Mouse (Mus musculus) 3134 (cell line): Measurements from ENCODE around the gene Sars.

ENCODE experiments used
- DNase-seq: peaks from one replicate; pipeline ENCODE4 v3.0.0-alpha.2; 2011; ENCODE audit warnings: low spot score; ENCODE audit not compliant: insufficient read length; ENCODE audit errors: extremely low read depth

Sars gene

DNA sequence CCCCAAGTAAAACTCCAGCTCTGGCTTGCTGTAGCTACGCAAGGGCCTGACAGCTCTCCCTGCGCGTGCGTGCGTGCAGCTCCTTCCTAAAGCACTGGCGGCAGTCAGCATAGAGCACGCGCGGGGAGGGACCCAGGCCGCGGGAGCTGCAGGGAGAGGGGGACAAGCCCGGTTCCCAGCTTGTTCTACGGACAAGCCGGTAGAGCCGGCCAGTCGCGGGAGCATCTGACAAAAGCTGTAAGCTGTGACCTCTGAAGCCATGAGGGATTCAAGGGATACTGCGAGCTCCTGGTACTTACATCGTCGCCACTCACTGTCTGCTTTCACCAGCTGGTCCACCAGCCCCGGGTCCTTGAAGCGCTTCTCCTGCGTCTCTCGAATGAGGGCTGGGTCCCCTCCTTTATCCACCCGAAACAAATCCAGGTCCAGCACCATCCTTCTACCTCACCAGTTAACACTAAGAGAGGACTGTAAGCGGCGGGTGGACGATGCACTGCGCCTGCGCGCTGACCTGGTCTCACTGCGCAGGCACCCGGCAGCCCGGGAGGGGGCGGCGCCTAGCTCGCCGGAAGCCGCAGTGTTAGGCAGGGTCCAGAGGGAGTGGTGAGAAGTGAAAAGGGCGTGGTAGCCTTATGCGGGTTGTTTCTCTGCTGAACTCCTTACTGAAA, at the start of gene Sars:
TSS of gene Sars (minus strand) at position 512 of the 668 bp plus-strand sequence.
- peak; percentile 95 for DNase-seq

DNA sequence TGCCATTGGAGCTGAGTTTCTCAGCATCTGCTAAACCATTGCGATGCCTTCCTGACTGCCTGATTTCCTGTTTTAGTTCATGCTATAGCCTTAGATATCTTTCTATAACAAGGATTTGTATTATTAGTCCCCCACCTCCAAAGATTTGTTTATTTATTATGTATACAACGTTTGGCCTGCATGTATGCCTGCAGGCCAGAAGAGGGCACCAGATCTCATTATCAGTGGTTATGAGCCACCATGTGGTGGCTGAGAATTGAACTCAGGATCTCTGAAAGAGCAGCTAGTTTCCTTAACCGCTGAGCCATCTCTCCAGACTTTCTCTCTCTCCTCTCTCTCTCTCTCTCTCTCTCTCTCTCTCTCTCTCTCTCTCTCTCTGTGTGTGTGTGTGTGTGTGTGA, 45.0 kb upstream of the Sars start:
- no peak for DNase-seq

DNA sequence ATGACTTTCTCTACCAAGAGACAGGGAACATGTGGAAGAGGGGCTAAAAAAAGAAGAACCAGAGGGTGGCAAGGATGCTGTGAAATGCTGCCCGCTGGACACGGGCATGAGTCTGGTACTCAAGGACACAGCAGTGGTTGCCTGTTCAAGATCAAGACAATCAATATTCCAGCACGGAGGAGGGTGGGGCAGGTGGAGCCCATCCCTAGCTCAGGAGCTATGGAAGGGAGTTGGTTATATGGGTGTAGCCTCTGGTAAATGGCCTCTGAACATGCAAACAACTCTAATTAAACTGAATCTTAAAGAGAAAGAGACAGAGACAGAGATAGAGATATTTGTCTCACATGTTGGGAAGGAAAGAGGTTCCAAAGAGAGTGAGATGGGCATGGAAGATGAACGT, 39.7 kb upstream of the Sars start:
- no peak for DNase-seq

DNA sequence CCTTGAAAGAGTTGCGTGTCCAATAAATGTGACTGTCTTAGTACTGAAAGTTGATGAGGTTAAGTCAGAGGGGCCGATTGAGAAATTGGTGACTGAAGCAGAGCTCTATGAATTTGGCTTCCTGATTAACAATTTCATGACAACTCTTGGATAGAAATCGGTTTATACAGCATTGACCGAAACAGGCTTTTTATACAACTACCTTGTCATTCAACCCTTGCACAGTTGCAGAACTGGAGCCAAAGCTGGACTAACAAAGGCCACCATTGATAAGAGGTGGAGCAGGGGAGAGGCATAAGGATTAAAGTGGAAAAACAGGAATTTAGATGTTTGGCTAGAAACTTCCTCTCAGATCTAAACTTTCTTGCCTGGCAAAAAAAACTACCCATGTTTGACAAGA, 33.8 kb upstream of the Sars start:
- DNase-seq: no peak

DNA sequence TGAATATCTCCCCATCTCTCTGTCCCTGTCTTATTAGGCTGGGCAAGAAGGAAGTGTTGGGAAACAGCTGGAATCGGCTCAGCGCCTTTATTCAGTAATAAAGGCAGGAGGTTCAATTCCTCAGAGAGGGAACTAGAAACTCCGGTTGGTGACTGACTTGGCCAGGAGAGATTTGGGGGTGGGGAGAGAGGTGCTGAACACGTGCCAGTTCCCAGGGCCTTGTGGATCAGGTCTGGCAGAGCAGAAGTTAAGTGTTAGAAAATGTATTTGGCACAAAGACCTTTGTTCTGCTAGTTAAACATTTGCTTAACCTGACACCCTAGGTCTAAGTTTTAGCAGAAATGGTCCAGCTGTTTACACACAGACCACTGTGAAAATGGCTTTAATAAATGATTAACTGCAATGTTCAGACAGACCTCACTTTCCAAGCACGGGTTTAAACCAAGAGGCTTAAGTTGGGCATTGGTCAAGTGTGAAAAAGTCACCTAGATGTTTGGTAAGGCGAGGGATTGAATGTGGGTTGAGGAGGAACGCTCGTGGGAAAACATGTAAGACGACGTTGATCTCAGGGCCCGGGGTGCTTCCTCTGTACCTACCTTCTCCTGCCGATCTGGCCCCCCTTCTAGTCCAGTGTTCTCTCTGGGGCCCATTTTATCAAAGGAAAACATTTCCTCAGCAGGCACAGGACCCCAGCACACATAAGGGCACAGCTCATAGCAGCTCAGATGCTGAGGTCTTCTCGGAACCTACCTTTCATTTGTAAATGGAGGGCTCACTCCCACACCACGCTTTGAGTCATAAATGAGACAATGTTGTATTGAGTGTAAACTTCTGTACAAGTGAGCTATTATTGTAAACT, 32.0 kb upstream of the Sars start:
- no peak for DNase-seq

DNA sequence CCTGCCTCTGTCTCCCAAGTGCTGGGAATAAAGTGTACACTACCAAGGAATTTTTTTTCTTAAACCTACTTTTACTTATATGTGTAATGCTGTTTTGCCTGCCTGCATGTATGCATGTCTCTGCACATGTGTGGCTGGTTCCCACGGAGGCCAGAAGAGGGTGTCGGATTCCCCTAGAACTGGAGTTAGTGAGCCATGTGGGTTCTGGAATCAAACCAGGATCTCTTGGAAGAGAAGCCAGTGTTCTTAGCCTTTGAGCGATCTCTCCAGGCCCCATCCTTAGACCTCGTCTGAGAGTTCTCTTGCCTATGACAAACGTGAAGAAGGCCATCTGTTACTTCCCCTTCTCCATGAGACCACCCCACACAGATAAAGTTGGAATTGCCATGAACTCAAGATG, 30.5 kb upstream of the Sars start:
- no peak for DNase-seq

DNA sequence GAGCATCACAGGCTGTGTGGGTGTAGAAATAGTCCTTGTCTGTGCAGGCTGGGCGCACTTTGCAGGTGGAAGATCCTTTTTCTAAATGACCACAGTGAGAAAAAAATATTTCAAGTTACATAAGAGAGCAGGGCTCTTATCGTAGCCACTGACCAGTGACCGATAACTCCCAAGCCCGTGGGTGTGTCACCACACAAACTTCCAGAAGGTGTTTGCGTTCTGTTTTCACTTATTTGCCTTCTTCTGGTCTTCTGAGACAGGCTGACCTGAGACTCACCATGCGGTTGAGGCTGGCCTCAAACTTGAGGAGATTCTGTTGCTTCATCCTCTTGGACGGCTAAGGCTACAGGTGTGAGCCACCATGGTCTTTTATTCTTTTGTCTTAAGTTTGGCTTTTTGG, 30.0 kb upstream of the Sars start:
- no peak for DNase-seq

DNA sequence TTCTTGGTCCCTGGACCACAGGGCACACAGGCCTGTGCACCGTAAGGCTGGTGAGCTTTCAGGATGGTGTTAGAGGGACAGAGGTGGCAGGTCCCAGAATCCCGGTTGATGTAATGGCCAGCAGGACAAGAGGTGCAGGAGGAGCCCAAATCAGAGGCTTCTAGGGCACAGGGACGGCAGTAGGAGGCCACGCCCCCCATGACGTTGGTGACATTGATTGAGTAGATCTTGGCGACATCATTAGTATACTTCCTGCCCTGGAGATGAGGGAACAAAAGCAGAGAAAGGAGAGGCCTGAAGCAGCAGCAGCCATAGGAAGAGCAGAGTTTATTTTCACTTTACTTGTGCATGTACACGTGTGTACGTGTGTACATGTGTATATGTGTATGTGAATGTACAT, 22.8 kb upstream of the Sars start:
- DNase-seq: peak; percentile 30

DNA sequence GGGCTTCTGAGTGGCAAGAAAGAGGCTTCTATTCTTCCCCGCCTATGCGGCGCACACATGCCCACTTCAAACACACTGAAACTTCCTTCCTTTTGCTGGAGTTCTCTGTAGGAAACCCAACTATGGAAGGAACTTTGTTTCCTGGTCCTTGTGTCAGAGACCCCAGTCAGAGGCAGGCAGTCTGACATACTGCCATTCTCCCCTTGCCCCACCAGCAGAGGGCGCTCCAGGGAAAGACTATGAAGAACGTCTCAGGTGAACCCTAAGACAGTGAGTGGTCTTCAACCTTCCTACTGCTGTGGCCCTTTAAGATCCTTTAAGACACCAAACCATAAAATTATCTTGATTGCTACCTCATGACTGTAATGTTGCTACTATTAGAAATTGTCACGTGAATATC, 21.4 kb upstream of the Sars start:
- no peak for DNase-seq

DNA sequence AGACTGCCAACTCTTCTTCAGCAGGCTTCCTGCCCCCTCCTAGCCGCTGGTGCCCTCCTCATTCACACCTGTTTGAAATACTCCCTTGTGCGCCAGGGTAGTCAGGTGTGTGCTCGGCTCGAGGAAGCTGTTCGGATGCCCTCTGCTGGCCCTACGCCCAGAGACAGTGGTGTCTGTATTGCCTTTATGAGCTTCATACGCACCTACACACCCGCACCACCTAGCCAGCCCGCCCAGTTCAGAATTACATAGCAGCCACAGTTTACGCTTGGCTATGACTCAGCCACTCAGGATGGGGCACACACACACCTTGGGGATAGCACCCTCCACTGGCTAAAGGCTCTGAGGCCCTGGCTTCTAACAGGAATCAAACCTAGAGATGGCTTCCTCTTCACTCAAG, 13.9 kb upstream of the Sars start:
- DNase-seq: no peak

DNA sequence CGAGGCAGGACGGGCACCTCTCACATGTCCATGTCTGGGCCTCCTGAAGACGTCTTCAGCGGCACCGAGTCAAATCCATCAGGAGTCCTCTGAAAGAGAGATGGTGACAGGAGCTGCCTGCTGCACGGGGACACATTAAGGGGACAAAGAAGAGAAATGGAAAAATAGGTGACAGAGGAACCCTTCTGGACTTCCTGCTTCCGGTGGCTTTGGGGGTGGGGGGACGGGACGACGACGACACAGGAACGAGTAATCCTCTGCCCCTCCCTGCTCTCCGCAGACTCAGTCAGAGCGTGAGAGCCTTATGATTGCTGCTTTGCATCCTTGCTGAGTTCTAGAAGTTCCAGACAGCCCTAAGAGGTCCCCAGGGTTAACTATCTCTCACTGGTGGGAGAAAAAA, 13.4 kb upstream of the Sars start:
- no peak for DNase-seq

DNA sequence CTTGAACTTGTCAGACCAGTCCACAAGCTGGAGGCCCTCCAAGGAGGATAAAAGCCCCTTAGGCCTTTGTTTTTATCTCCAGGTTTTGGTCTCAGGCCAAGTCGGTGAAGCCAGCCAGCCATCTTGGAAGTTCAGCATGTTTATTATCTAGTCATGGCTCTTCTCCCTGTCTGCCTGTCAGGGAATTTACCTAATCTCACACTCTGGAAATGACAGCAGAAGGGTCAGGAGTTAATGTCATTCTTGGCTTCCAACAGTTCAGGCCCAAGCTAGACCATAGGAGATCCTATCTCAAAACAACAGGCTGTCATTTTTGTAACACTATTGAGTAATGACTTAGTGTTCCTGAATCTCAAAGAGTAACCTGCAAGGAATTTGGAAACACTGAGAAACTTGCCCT, 9.2 kb upstream of the Sars start:
- DNase-seq: no peak

DNA sequence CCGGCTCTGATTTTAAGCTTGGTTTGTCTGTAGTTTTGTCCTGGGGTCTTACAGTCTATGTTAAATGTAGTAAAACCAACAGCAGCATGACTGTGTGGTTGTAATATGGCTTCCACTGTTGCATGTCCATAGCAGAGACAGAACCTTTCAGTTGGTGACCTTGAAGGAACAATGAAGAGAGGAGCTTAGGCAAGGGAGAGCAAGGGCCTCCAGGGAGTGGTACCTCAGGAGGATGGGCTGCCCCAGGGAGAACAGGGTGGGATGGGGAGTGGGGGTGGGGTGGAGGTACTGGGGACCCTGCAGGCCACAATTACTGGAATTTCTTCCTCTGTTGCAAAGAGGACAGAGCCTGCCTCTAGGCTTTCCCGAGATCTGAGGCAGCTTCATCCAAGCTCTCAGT, 7.0 kb upstream of the Sars start:
- no peak for DNase-seq

DNA sequence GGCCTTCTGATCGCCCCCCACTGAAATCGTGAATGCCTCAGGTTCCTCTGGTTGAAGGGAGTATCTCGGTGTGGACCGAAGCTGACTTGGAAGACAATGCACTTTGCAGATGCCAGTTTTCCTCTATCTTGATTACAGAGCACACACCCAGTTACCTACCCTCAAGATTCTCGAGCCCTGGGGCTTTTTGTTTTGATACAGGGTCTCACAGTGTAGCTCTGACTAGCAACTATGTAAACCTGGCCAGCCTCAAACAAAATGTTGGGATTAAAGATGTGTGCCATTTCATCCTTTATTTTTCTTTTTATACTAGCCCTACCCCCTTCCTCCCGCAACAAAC, 327 bp upstream of the Sars start:
- no peak for DNase-seq

DNA sequence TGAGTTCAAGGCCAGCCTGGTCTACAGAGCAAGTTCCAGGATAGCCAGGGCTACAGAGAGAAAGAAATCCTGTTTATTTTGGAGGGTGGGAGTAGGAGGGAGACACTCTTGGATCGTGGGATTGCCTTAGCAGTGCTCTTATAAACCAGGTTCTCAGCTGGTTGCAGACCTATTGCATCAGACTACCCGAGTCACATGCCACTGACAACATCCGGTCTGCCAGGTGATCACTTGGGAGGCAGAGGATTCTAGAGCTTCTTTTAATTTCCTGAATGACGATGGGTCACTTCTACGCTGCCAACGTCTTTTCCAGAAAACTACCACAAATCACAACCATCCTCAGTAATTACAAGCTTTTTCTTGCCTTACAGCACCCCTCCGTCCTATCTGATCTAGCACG, 980 bp downstream of the Sars start:
- peak; percentile 69 for DNase-seq

DNA sequence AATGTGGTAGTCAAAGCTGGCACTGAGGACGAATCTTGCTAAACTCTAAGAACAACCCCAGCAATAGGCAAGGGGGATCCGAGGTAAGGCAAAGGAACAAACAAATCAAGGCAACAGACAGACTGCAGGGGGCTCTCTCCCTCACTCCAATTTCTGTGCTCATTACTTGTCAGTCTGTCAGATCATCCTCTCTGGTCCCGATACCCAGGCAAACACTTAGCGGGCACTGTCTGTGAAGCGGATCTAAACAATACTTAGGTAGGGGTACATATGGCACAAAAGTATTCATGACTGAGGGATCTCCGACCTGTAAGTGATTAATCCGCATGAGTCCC, 8.7 kb downstream of the Sars start:
- DNase-seq: no peak

DNA sequence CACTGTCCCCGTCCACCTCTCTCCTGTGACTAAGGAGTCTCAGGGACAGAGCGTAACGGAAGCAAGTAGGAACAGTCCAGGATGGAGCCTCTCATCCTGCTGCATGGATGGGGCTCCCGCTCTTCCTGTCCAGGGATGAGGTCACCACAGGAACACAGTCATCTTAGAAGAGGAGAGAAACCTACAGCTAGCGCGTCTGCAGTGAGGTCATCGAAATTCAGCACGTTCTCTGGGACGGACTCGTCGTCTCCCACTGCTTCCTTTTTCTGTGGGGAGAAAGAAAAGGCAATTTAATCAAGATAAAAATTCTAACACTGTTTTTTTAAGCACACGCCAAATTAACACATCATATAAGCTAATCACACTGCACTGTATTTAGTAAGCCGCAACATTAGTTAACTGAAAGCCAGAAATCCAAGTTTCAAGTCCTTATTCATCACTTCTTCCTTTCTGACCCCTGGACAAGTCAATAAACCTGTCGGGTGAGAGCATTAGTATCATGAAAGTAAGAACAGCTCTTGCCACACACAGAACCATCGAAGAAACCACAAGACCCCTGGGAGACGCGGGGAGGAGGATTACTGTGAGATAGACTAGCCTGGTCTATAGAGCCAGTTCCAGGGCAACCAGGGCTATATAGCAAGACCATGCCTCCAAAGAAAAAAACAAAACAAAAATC, 9.2 kb downstream of the Sars start:
- DNase-seq: no peak

DNA sequence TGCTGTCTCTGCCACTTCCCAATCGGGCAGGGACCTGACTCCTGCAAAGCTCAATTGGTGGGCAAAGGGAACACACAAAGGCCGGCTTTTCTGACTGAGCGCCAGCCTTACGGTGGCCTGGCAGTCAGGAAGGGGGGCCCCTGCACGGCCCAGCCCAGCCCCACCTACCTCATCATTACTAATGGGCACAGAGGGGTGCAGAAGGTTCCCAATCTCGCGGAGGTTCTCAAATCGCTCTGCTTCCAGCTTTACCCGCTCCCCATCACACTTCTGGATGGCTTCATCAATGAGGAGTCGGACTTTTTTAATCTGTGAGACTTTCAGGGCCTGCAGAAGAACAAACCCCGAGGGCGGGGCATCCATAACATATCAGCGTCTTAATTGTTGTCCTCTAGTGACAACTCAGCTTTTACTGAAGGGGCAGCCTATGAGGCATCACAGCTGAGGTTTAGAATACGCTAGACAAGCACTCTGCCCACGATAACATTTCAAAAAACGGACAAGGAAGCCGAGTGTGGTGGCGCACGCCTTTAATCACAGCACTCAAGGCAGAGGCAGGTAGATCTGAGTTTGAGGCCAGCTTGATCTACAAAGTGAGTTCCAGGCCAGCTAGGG, 11.0 kb downstream of the Sars start:
- no peak for DNase-seq

DNA sequence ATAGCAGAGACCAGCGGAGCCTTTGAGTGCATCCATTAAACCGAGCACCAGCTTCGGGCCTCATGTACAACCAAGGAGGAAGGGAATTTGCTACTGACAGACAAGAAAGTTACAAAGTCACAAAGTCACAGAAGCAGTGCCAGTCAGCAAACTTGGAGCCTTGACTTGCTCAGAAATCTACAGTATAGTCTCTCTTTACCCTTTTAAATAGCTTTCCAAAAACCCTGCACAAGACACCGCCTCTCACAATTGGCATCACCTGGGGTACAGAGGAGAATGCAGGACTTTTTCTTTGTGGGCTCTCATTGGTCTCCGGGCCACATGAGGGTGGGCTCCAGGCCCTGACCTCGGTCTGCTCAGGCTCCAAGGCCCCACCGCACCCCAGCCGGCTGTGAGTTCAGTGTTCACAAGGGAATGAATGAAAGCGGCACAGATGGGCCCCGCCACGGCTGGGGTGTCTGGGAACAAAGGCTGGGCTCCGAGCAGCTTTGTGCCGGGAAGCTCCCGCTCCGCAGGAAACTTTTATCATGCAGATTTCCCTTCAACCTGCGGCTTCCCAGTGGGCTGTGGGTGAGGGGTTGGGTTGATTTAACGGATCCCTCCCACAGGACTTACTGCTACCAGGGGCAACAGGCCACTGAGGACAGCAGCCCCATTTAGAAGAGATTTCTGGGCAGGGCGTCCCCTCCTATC, 11.7 kb downstream of the Sars start:
- no peak for DNase-seq

DNA sequence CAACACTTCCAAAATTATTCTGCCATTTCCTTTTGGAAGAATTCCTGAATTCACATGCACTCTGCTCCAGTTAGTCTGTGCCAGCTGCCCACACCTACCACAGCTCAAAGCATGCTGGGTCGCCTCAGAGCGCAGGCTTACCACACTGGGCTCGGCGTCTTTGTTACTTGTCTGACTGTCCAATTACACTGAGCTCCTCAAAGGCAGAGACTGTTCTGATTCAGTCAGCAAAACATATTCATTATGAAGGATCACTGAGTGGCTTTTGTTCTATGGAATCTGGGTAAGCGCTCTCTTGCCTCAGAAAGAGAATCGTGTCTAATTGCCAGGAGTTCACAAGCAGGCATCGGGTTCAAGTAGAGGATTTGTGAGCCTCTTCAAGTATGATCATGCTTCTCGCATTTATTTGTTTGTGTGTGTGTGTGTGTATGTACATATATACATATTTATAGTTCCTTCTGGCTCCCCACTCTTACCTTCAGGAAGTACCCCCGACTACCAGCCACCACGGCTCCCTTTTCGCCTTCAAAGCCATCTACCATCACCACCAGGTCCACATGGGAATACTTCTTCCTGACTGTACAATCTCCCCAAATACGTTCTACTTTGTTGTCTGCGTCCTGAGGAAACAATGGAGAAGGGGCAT, 12.3 kb downstream of the Sars start:
- DNase-seq: no peak

DNA sequence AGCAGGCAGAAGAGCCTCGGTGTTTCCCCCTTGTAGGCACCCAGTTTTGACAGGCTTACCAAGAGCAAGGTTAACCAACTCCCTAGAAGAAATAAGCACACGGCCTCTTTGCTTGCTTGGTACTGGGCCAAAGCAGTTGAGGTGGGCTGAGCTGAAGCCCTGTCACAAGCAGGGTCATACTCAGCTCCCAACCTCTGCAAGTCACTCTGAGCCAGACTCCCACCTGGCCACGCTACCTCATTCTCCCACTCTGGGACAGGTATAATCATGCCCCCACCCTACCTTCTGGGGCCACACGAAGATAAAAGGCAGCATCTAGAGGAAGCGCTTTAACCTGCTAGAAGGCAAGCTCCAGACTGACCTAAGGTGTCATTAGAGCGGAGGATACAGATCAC, 19.4 kb downstream of the Sars start:
- DNase-seq: no peak
